Comparison of ENCODE assay signal across 23 mouse cellular contexts in the genomic region with DNA sequence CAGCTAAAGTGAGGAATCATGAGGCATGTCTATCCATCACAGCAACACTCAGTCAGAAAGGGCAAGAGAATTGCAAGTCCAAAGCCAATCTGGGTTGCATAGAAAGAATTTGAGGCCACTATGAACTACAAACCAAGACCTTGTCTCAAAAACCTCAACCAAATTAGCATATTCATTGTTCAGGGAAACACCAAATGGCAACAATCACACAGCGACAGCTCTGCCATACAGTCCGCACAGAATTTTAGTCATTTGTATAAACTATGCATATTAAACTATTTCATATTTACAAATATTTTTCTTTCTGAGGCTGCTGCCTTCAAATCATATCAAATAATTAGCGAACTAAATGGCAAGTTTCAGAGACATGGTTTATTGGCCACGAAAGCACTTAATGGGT.
"Had no signal": no experiment of that assay in that cellular context is flagged by ENCODE, and none has a peak within 500 bp of the region (broad histone marks: within the 10 kb centered on the region; RNA-seq: fewer than 3 reads in every experiment).

No protein-coding gene starts in this region.

- H3K4me1 ChIP-seq: heart, embryonic 10.5 days; hindbrain, embryonic 13.5 days; hindbrain, embryonic 15.5 days; kidney, embryonic 15.5 days; limb, embryonic 13.5 days; limb, embryonic 15.5 days; liver, embryonic 12.5 days had no signal

- H3K4me3 ChIP-seq: heart, embryonic 10.5 days; hindbrain, embryonic 13.5 days; hindbrain, embryonic 15.5 days; kidney, embryonic 15.5 days; limb, embryonic 13.5 days; limb, embryonic 15.5 days; liver, embryonic 12.5 days had no signal

- H3K27me3 ChIP-seq: hindbrain, embryonic 13.5 days; hindbrain, embryonic 15.5 days; kidney, embryonic 15.5 days; limb, embryonic 13.5 days; limb, embryonic 15.5 days; liver, embryonic 12.5 days had no signal

- ATAC-seq: forebrain, postnatal 0 days; hindbrain, postnatal 0 days; intestine, embryonic 16.5 days; liver, embryonic 12.5 days had no signal

- H3K36me3 ChIP-seq: heart, embryonic 10.5 days; hindbrain, embryonic 13.5 days; hindbrain, embryonic 15.5 days; kidney, embryonic 15.5 days; limb, embryonic 13.5 days; limb, embryonic 15.5 days; liver, embryonic 12.5 days had no signal

- H3K4me2 ChIP-seq: hindbrain, embryonic 13.5 days; hindbrain, embryonic 15.5 days; kidney, embryonic 15.5 days; limb, embryonic 13.5 days; limb, embryonic 15.5 days; liver, embryonic 12.5 days had no signal

- H3K27ac ChIP-seq: heart, embryonic 10.5 days; hindbrain, embryonic 13.5 days; hindbrain, embryonic 15.5 days; hindbrain, postnatal 0 days; kidney, embryonic 15.5 days; kidney, postnatal 0 days; limb, embryonic 13.5 days; limb, embryonic 15.5 days; liver, embryonic 12.5 days; liver, embryonic 14.5 days had no signal

- H3K9me3 ChIP-seq: heart, embryonic 10.5 days; hindbrain, embryonic 13.5 days; hindbrain, embryonic 15.5 days; kidney, embryonic 15.5 days; limb, embryonic 13.5 days; limb, embryonic 15.5 days; liver, embryonic 12.5 days had no signal

- DNase-seq: forebrain, postnatal 0 days; gastrocnemius, postnatal 14 days; gastrocnemius, postnatal 36 days; heart, postnatal 14 days; kidney, adult 11 months; kidney, adult 2 months; kidney, adult 9 months; kidney, postnatal 14 days; kidney, postnatal 36 days; layer of hippocampus, adult 9-11 months; layer of hippocampus, postnatal 36 days; left cerebral cortex, postnatal 4 days had no signal

- H3K9ac ChIP-seq: forebrain, postnatal 0 days; hindbrain, embryonic 13.5 days; hindbrain, embryonic 15.5 days; kidney, embryonic 15.5 days; limb, embryonic 13.5 days; limb, embryonic 15.5 days; liver, embryonic 12.5 days; liver, embryonic 14.5 days had no signal
